Mouse (Mus musculus) B cell, adult 2 months (primary cell): ENCODE data around the gene Srd5a3.

Experiments used
- DNase-seq, 2 experiments: peaks; one replicate each; pipeline ENCODE4 v3.0.0; 2022

Srd5a3 gene

GRCm38 (mm10) chr5:76194377-76194945 is 54.4 kb downstream of the Srd5a3 start:
- DNase-seq: peak in 1 of 2 experiments; percentile 11

- no peak for DNase-seq
Observed at GRCm38 (mm10) chr5:76199346-76199745, 59.3 kb downstream of the Srd5a3 start.

- DNase-seq: no peak
Observed at GRCm38 (mm10) chr5:76203171-76203570, 63.1 kb downstream of the Srd5a3 start.
